Mouse (Mus musculus) heart, adult 2 months (tissue): ENCODE results near the gene S1pr3. TPM values are rescaled to one million over a fixed set of nuclear protein-coding genes. Genes with fewer than 3 reads are reported as not detected.

ENCODE experiments used
- DNase-seq, 2 experiments: peaks; one replicate each; pipeline ENCODE4 v3.0.0; 2021
- H3K27ac ChIP-seq: fragments of 200-600 bp; 2 replicates; pipeline ENCODE4 v1.8.1; 2022
- H3K27me3 ChIP-seq: fragments of 200-500 bp; 2 replicates; pipeline ENCODE4 v1.6.1; 2012; ENCODE audit warnings: mild to moderate bottlenecking, low read length, inconsistent platforms, mixed read lengths; ENCODE audit not compliant: control insufficient read depth, insufficient read depth
- H3K36me3 ChIP-seq: fragments of 200-500 bp; 2 replicates; pipeline ENCODE4 v1.6.1; 2012; ENCODE audit warnings: low read length, inconsistent platforms; ENCODE audit not compliant: control insufficient read depth, insufficient read depth
- H3K4me1 ChIP-seq: fragments of 200-500 bp; 2 replicates; pipeline ENCODE4 v1.6.1; 2011; ENCODE audit warnings: low read length; ENCODE audit not compliant: control insufficient read depth, insufficient read depth
- H3K4me3 ChIP-seq: fragments of 200-600 bp; 2 replicates; pipeline ENCODE4 v1.8.1; 2022
- H3K79me2 ChIP-seq: fragments of 200-500 bp; replicated peaks from 2 replicates; pipeline ENCODE4 v1.6.1; 2012; ENCODE audit warnings: mild to moderate bottlenecking, inconsistent platforms, low read length, moderate library complexity, mixed read lengths; ENCODE audit not compliant: control insufficient read depth, insufficient read depth
- H3K9ac ChIP-seq: fragments of 200-500 bp; 2 replicates; pipeline ENCODE4 v1.6.1; 2012; ENCODE audit warnings: low read depth, mild to moderate bottlenecking, control low read depth, inconsistent platforms, low read length, mixed read lengths
- CTCF ChIP-seq: fragments of 200-600 bp; IDR thresholded peaks from 2 replicates; pipeline ENCODE4 v1.8.1; 2022; ENCODE audit warnings: antibody characterized with exemption, mild to moderate bottlenecking, moderate library complexity
- EP300 ChIP-seq: fragments of 200-500 bp; IDR thresholded peaks from 2 replicates; pipeline ENCODE4 v1.6.1; 2011; ENCODE audit warnings: low read depth, low read length, control low read depth; ENCODE audit not compliant: insufficient read depth
- POLR2A ChIP-seq: fragments of 200-500 bp; IDR thresholded peaks from 2 replicates; pipeline ENCODE4 v1.6.1; 2011; ENCODE audit warnings: mild to moderate bottlenecking, low read depth, low read length, control low read depth; ENCODE audit not compliant: insufficient read depth
- WGBS: fragments of 180-500 bp; shearing (Covaris S2); methylation state at CpG from one replicate; pipeline ENCODE4 v1.1.7; 2018; 5-methylcytosine and 5-hydroxymethylcytosine counted together
- intact Hi-C: fragments of 180-260 bp; cut with DNase I; formaldehyde crosslinking; loops from one replicate; pipeline ENCODE4 v1.15.1; 2025
- polyA plus RNA-seq: library from polyadenylated mRNA; depleted of rRNA; stranded (reverse); fragments of >200 nt; gene quantifications from 2 replicates; pipeline ENCODE4 v1.2.3, GENCODE M21; 2012
- total RNA-seq, 2 experiments: library from RNA; stranded (reverse); gene quantifications; 2 replicates each; pipeline ENCODE4 v1.2.3; 2021

S1pr3 gene
- total and polyA plus RNA-seq, 3 experiments, result 12.2 to 16.4 (median 16.3) TPM

GRCm38 (mm10) chr13:51409936-51410481 lies 1.6 kb downstream of the S1pr3 start:
- H3K27ac ChIP-seq, result peak overlapping the region; percentile 20; the same call in 1 of the 2 replicates
- intact Hi-C loops, result loop anchor here (5.0 kb wide), 1 partner anchor 108 kb away; no protein-coding TSS in a partner anchor
- no peak for DNase-seq
- TF ChIP-seq POLR2A (no peak), CTCF (no peak), EP300 (no peak)
- no peaks in the 10 kb centered on the region for H3K36me3 ChIP-seq
- H3K27me3 ChIP-seq, result no peaks in the 10 kb centered on the region; the same call in 1 of the 2 replicates
- WGBS, result 67% methylated on average over 6 of the region's 6 CpGs
- H3K4me3 ChIP-seq, result no peak overlapping the region; the same call in 1 of the 2 replicates
- peak overlapping the region; percentile 22; the same call in 1 of the 2 replicates for H3K9ac ChIP-seq
- H3K4me1 ChIP-seq, result no peaks in the 10 kb centered on the region
- no peaks in the 10 kb centered on the region for H3K79me2 ChIP-seq

GRCm38 (mm10) chr13:51411243-51411642 lies 2.8 kb downstream of the S1pr3 start:
- Histone ChIP-seq H3K4me1 (no peaks in the 10 kb centered on the region), H3K9ac (peak overlapping the region; percentile 36), H3K27ac (peak overlapping the region; percentile 20), H3K27me3 (no peaks in the 10 kb centered on the region; the same call in 1 of the 2 replicates), H3K79me2 (no peaks in the 10 kb centered on the region), H3K36me3 (no peaks in the 10 kb centered on the region), H3K4me3 (no peak overlapping the region; the same call in 1 of the 2 replicates)
- no peak for DNase-seq
- WGBS, result 53% methylated on average over 9 of the region's 9 CpGs
- intact Hi-C loops, result loop anchor here (5.0 kb wide), 1 partner anchor 109 kb away; no protein-coding TSS in a partner anchor
- no peak for TF ChIP-seq EP300
- TF ChIP-seq CTCF, result no peak
- TF ChIP-seq POLR2A, result no peak

GRCm38 (mm10) chr13:51411696-51412430 lies 3.4 kb downstream of the S1pr3 start:
- H3K36me3 ChIP-seq, result no peaks in the 10 kb centered on the region
- H3K27ac ChIP-seq, result no peak overlapping the region; the same call in 1 of the 2 replicates
- WGBS, result 42% methylated on average over 12 of the region's 12 CpGs
- intact Hi-C loops, result loop anchor here (5.0 kb wide), 1 partner anchor 110 kb away; no protein-coding TSS in a partner anchor
- H3K27me3 ChIP-seq, result no peaks in the 10 kb centered on the region; the same call in 1 of the 2 replicates
- H3K9ac ChIP-seq, result peak overlapping the region; percentile 36; the same call in 1 of the 2 replicates
- TF ChIP-seq CTCF, result no peak
- H3K4me1 ChIP-seq, result no peaks in the 10 kb centered on the region
- no peak for DNase-seq
- no peak overlapping the region; the same call in 1 of the 2 replicates for H3K4me3 ChIP-seq
- no peaks in the 10 kb centered on the region for H3K79me2 ChIP-seq

GRCm38 (mm10) chr13:51413461-51413860 lies 5.0 kb downstream of the S1pr3 start:
- Histone ChIP-seq H3K4me1 (peaks cover 5% of the 10 kb centered on the region), H3K27me3 (no peaks in the 10 kb centered on the region), H3K27ac (no peak overlapping the region), H3K4me3 (no peak overlapping the region), H3K9ac (no peak overlapping the region), H3K79me2 (no peaks in the 10 kb centered on the region), H3K36me3 (no peaks in the 10 kb centered on the region)
- DNase-seq, result peak in 1 of 2 experiments; percentile 48
- intact Hi-C loops, result loop anchor here (5.0 kb wide), 1 partner anchor 111 kb away; no protein-coding TSS in a partner anchor
- 45% methylated on average over 3 of the region's 3 CpGs for WGBS
- no peak for TF ChIP-seq EP300
- TF ChIP-seq CTCF, result peak; percentile 69

- DNase-seq, result no peak
- Histone ChIP-seq H3K9ac (no peak overlapping the region), H3K27ac (no peak overlapping the region), H3K4me1 (peaks cover 5% of the 10 kb centered on the region), H3K79me2 (no peaks in the 10 kb centered on the region), H3K36me3 (no peaks in the 10 kb centered on the region), H3K4me3 (no peak overlapping the region), H3K27me3 (no peaks in the 10 kb centered on the region)
- no peak for TF ChIP-seq CTCF
- no peak for TF ChIP-seq EP300
- no peak for TF ChIP-seq POLR2A
- intact Hi-C loops, result loop anchor here (5.0 kb wide), 1 partner anchor 314 kb away; the partner anchor contains the start of gene Spin1
- 76% methylated on average over 11 of the region's 11 CpGs for WGBS
These were observed 8.3 kb downstream of the S1pr3 start for GRCm38 (mm10) chr13:51416727-51417126.

GRCm38 (mm10) chr13:51417796-51418195 lies 9.4 kb downstream of the S1pr3 start:
- TF ChIP-seq CTCF (no peak), POLR2A (no peak), EP300 (no peak)
- no peak overlapping the region for H3K4me3 ChIP-seq
- peak; percentile 44 to 48 for DNase-seq
- H3K27ac ChIP-seq, result peak overlapping the region; percentile 55
- H3K79me2 ChIP-seq, result no peaks in the 10 kb centered on the region
- no peak overlapping the region for H3K9ac ChIP-seq
- WGBS, result 35% methylated on average over 6 of the region's 6 CpGs
- peaks cover 5% of the 10 kb centered on the region for H3K4me1 ChIP-seq
- H3K36me3 ChIP-seq, result no peaks in the 10 kb centered on the region
- intact Hi-C loops, result loop anchor here (1.0 to 5.0 kb wide), 3 partner anchors 225 to 468 kb away; partner anchors contain the start of gene Spin1
- no peaks in the 10 kb centered on the region for H3K27me3 ChIP-seq
